Mouse (Mus musculus): Measurements from ENCODE around the gene Maml2.

- TF ChIP-seq GATA1 (IDR thresholded peaks at IDR 0.05; ENCODE audit: low read length) (no peak), TAL1 (IDR thresholded peaks at IDR 0.05; ENCODE audit: low read length) (no peak)
Observed at GRCm38 (mm10) chr9:13459371-13459770, 161.6 kb downstream of the Maml2 start.
